Mouse (Mus musculus): ENCODE results near the gene Qpctl.

GRCm38 (mm10) chr7:19148875-19149541, at the start of gene Qpctl:
- TF ChIP-seq CTCF (IDR thresholded peaks at IDR 0.05; ENCODE audit: low read depth, low read length): no peak
- TF ChIP-seq POLR2A (IDR thresholded peaks at IDR 0.05; ENCODE audit: extremely low read depth, insufficient read depth, low read length): peak; percentile 49; the same call in 1 of the 2 replicates
